Mouse (Mus musculus) bone marrow, adult 2 months (tissue): ENCODE measurements around the gene Slamf8.

Experiments
- CTCF ChIP-seq: fragments of 200-500 bp; IDR thresholded peaks from 2 replicates; pipeline ENCODE4 v1.5.1; 2011; ENCODE audit warnings: low read length, control low read depth; ENCODE audit not compliant: control insufficient read depth, insufficient read depth
- POLR2A ChIP-seq: fragments of 200-500 bp; IDR thresholded peaks from 2 replicates; pipeline ENCODE4 v1.6.1; 2011; ENCODE audit warnings: low read depth, mild to moderate bottlenecking, control low read depth, low read length, borderline replicate concordance; ENCODE audit not compliant: control insufficient read depth

- no peak for TF ChIP-seq CTCF
- TF ChIP-seq POLR2A = no peak
These were observed 40.7 kb downstream of the Slamf8 start for GRCm38 (mm10) chr1:172549717-172550116.
